Mouse (Mus musculus) cortical plate, adult 2 months (tissue): ENCODE measurements at regions not wholly inside any gene's neighbourhood (a gene's known extent, or its start where the extent isn't known, plus 50 kb on each side); places are given as distances from the start of the nearest gene placed in this dataset.

Experiments used
- CTCF ChIP-seq: fragments of 200-500 bp; IDR thresholded peaks from 2 replicates; pipeline ENCODE4 v1.5.1; 2011; ENCODE audit warnings: mild to moderate bottlenecking, control low read depth, low read length; ENCODE audit not compliant: insufficient read depth; ENCODE audit errors: extremely low read depth
- POLR2A ChIP-seq: fragments of 200-500 bp; IDR thresholded peaks from 2 replicates; pipeline ENCODE4 v1.6.1; 2011; ENCODE audit warnings: mild to moderate bottlenecking, low read length, control low read depth; ENCODE audit not compliant: insufficient read depth; ENCODE audit errors: extremely low read depth

GRCm38 (mm10) chr5:118452052-118452451 lies 108.4 kb upstream of the Med13l start:
- TF ChIP-seq CTCF (no peak), POLR2A (no peak)
